Mouse (Mus musculus) MEL (cell line): ENCODE results near the gene Zfp142. TPM values are rescaled to one million over a fixed set of nuclear protein-coding genes. Genes with fewer than 3 reads are reported as not detected.

Experiments
- DNase-seq: peaks from one replicate; pipeline ENCODE4 v3.0.0; 2011; ENCODE audit warnings: low read depth, low spot score
- H3K27ac ChIP-seq: 2 replicates; pipeline ENCODE4 v1.5.1; 2012; ENCODE audit warnings: low read depth, mild to moderate bottlenecking, control low read depth, low read length, moderate library complexity; ENCODE audit not compliant: control insufficient read depth
- H3K27me3 ChIP-seq, 2 experiments: fragments of 150-350 bp in 1 of 2; sonication (generic) in 1 of 2; 2 replicates each; pipeline ENCODE4 v1.6.1; 2012; ENCODE audit warnings: low read length in 2 of 2, mild to moderate bottlenecking in 2 of 2, improper control_type of control experiment in 1 of 2, moderate library complexity in 1 of 2; ENCODE audit not compliant: insufficient read depth in 2 of 2, control insufficient read depth in 1 of 2
- H3K36me3 ChIP-seq, 2 experiments: 2 replicates each; pipeline ENCODE4 v1.6.1; 2012 to 2014; ENCODE audit warnings: low read length in 2 of 2, improper control_type of control experiment in 1 of 2, inconsistent platforms in 1 of 2, mild to moderate bottlenecking in 1 of 2; ENCODE audit not compliant: insufficient read depth in 2 of 2, control insufficient read depth in 1 of 2
- H3K4me1 ChIP-seq, 2 experiments: fragments of 150-350 bp in 1 of 2; sonication (generic) in 1 of 2; 2 replicates each; pipeline ENCODE4 v1.6.1; 2012; ENCODE audit warnings: low read length in 2 of 2, improper control_type of control experiment in 1 of 2, mild to moderate bottlenecking in 1 of 2; ENCODE audit not compliant: insufficient read depth in 2 of 2, control insufficient read depth in 1 of 2
- H3K4me3 ChIP-seq, 2 experiments: fragments of 150-350 bp in 1 of 2; sonication (generic) in 1 of 2; 2 replicates each; pipeline ENCODE4 v1.5.1; 2012; ENCODE audit warnings: low read depth in 2 of 2, low read length in 2 of 2, mild to moderate bottlenecking in 2 of 2, moderate library complexity in 2 of 2, control low read depth in 1 of 2, improper control_type of control experiment in 1 of 2; ENCODE audit not compliant: control insufficient read depth in 1 of 2, insufficient read depth in 1 of 2
- H3K79me2 ChIP-seq: 2 replicates; pipeline ENCODE4 v1.6.1; 2012; ENCODE audit warnings: mild to moderate bottlenecking, low read length, moderate library complexity; ENCODE audit not compliant: control insufficient read depth, poor library complexity, insufficient read depth
- H3K9ac ChIP-seq: 2 replicates; pipeline ENCODE4 v1.6.1; 2012; ENCODE audit warnings: low read depth, mild to moderate bottlenecking, control low read depth, low read length, moderate library complexity; ENCODE audit not compliant: control insufficient read depth, poor library complexity, severe bottlenecking
- H3K9me3 ChIP-seq: fragments of 150-350 bp; sonication (generic); replicated peaks from 2 replicates; pipeline ENCODE4 v1.6.1; 2012; ENCODE audit warnings: mild to moderate bottlenecking, low read length, improper control_type of control experiment, moderate library complexity; ENCODE audit not compliant: insufficient read depth
- BHLHE40 ChIP-seq: IDR thresholded peaks from 2 replicates; pipeline ENCODE4 v1.6.1; 2012; ENCODE audit warnings: low read depth, mild to moderate bottlenecking, inconsistent platforms, low read length, improper control_type of control experiment, borderline replicate concordance
- CHD1 ChIP-seq: IDR thresholded peaks from 2 replicates; pipeline ENCODE4 v1.6.1; 2012; ENCODE audit warnings: low read depth, mild to moderate bottlenecking, inconsistent platforms, low read length, improper control_type of control experiment
- ELF1 ChIP-seq: IDR thresholded peaks from 2 replicates; pipeline ENCODE4 v1.6.1; 2014; ENCODE audit warnings: low read depth, mild to moderate bottlenecking, inconsistent platforms, low read length, improper control_type of control experiment, moderate library complexity
- ETS1 ChIP-seq: IDR thresholded peaks from 2 replicates; pipeline ENCODE4 v1.6.1; 2012; ENCODE audit warnings: low read depth, mild to moderate bottlenecking, inconsistent platforms, low read length, improper control_type of control experiment, moderate library complexity
- MAFK ChIP-seq: IDR thresholded peaks from 2 replicates; pipeline ENCODE4 v1.6.1; 2011; ENCODE audit warnings: low read depth, mild to moderate bottlenecking, low read length, improper control_type of control experiment, borderline replicate concordance
- MAX ChIP-seq: IDR thresholded peaks from 2 replicates; pipeline ENCODE4 v1.6.1; 2011; ENCODE audit warnings: low read length, improper control_type of control experiment
- POLR2A ChIP-seq, 2 experiments: IDR thresholded peaks; 2 replicates each; pipeline ENCODE4 v1.6.1; 2011 to 2012; ENCODE audit warnings: low read length in 2 of 2, mild to moderate bottlenecking in 2 of 2, control low read depth in 1 of 2, improper control_type of control experiment in 1 of 2, low read depth in 1 of 2, moderate library complexity in 1 of 2; ENCODE audit not compliant: control insufficient read depth in 1 of 2, insufficient read depth in 1 of 2, poor library complexity in 1 of 2
- RAD21 ChIP-seq: IDR thresholded peaks from 2 replicates; pipeline ENCODE4 v1.6.1; 2011; ENCODE audit warnings: mild to moderate bottlenecking, low read depth, low read length, improper control_type of control experiment
- RCOR1 ChIP-seq: IDR thresholded peaks from 2 replicates; pipeline ENCODE4 v1.6.1; 2012; ENCODE audit warnings: low read depth, mild to moderate bottlenecking, inconsistent platforms, low read length, improper control_type of control experiment
- SIN3A ChIP-seq: IDR thresholded peaks from 2 replicates; pipeline ENCODE4 v1.6.1; 2012; ENCODE audit warnings: low read length, improper control_type of control experiment, inconsistent platforms
- SMC3 ChIP-seq: IDR thresholded peaks from 2 replicates; pipeline ENCODE4 v1.6.1; 2011; ENCODE audit warnings: low read depth, low read length, improper control_type of control experiment
- USF1 ChIP-seq: IDR thresholded peaks from 2 replicates; pipeline ENCODE4 v1.6.1; 2014; ENCODE audit warnings: low read depth, mild to moderate bottlenecking, inconsistent platforms, low read length, improper control_type of control experiment, moderate library complexity
- ZNF384 ChIP-seq: IDR thresholded peaks from 2 replicates; pipeline ENCODE4 v1.6.1; 2012; ENCODE audit warnings: low read depth, mild to moderate bottlenecking, inconsistent platforms, low read length, improper control_type of control experiment
- polyA plus RNA-seq, 2 experiments: library from polyadenylated mRNA; stranded (reverse) in 1 of 2; unstranded in 1 of 2; fragments of >175 nt in 1 of 2; fragments of >200 nt in 1 of 2; gene quantifications; 2 replicates each; pipeline versions ENCODE4 v1.2.1 to v1.2.4; 2012; ENCODE audit warnings: low replicate concordance in 2 of 2, low read depth in 1 of 2; ENCODE audit not compliant: insufficient read length in 2 of 2, insufficient read depth in 1 of 2, missing spikeins in 1 of 2
- total RNA-seq: library from RNA; depleted of rRNA; stranded (reverse); fragments of 300-350 nt; gene quantifications from 2 replicates; pipeline ENCODE4 v1.2.3, GENCODE M21; 2012

The Zfp142 gene
- total and polyA plus RNA-seq, 3 experiments = 10.6 to 21.8 TPM; not detected in 1

GRCm38 (mm10) chr1:74600501-74601266, 12.6 kb upstream of the Zfp142 start:
- Histone ChIP-seq H3K4me3 (peak overlapping the region; percentile 85 to 97), H3K9ac (peak overlapping the region; percentile 92), H3K27ac (peak overlapping the region; percentile 35), H3K27me3 (no peaks in the 10 kb centered on the region), H3K36me3 (peaks cover 0 to 6% of the 10 kb centered on the region in 2 experiments; a peak in 3 of 4 replicates), H3K79me2 (peaks cover 7% of the 10 kb centered on the region), H3K9me3 (no peaks in the 10 kb centered on the region), H3K4me1 (peaks cover 0 to 2% of the 10 kb centered on the region in 2 experiments; a peak in 1 of 4 replicates)
- TF ChIP-seq ZNF384 (peak; percentile 70), SIN3A (no peak)
- no peak for DNase-seq

GRCm38 (mm10) chr1:74594434-74594833, 6.4 kb upstream of the Zfp142 start:
- no peak for DNase-seq
- H3K27ac ChIP-seq = no peak overlapping the region
- no peak for TF ChIP-seq POLR2A (IDR thresholded peaks at IDR 0.05; ENCODE audit: control insufficient read depth in 1 of 2, insufficient read depth in 1 of 2, low read depth in 1 of 2, low read length in 2 of 2, poor library complexity in 1 of 2)
- TF ChIP-seq SMC3 = no peak
- TF ChIP-seq ELF1 = no peak
- no peak for TF ChIP-seq RAD21
- TF ChIP-seq CHD1 = no peak
- TF ChIP-seq, all 39 proteins: peak for 0
- Histone ChIP-seq H3K4me1 (no peaks in the 10 kb centered on the region), H3K9me3 (no peaks in the 10 kb centered on the region), H3K79me2 (no peaks in the 10 kb centered on the region), H3K9ac (no peak overlapping the region), H3K36me3 (peaks cover 0 to 2% of the 10 kb centered on the region in 2 experiments; a peak in 2 of 4 replicates), H3K27me3 (no peaks in the 10 kb centered on the region), H3K4me3 (no peak overlapping the region)

GRCm38 (mm10) chr1:74587233-74587772, 743 bp downstream of the Zfp142 start:
- H3K27ac ChIP-seq = peak overlapping the region; percentile 70
- no peak for TF ChIP-seq MAFK
- TF ChIP-seq USF1 = peak; percentile 41; the same call in 1 of the 2 replicates
- TF ChIP-seq RCOR1 = no peak
- TF ChIP-seq BHLHE40 = peak; percentile 35; the same call in 1 of the 2 replicates
- TF ChIP-seq SIN3A = no peak; the same call in 1 of the 2 replicates
- TF ChIP-seq ETS1 = 0 out of 2 replicates have a peak, but pooled peaks have one; percentile 8
- TF ChIP-seq MAX = peak; percentile 62

More at GRCm38 (mm10) chr1:74587233-74587772, 743 bp downstream of the Zfp142 start:
- Histone ChIP-seq H3K79me2 (peaks cover 40% of the 10 kb centered on the region), H3K36me3 (peaks cover 17 to 37% of the 10 kb centered on the region in 2 experiments), H3K27me3 (no peaks in the 10 kb centered on the region), H3K4me3 (peak overlapping the region; percentile 85 to 96), H3K9me3 (no peaks in the 10 kb centered on the region), H3K4me1 (peaks cover 25 to 30% of the 10 kb centered on the region in 2 experiments), H3K9ac (peak overlapping the region; percentile 87)
- DNase-seq = no peak
